11 mouse cellular contexts compared by ENCODE assay signal in genomic region chr10:14047661-14048060, GRCm38 (mm10).
DNase-seq lines count a peak whose midpoint lies in the region; ATAC-seq and TF ChIP-seq lines count a peak whose summit lies in the region.
"Had no signal": no experiment of that assay in that cellular context is flagged by ENCODE, and none has a peak within 500 bp of the region (broad histone marks: within the 10 kb centered on the region; RNA-seq: fewer than 3 reads in every experiment).

No protein-coding gene starts in this region.

- WGBS in midbrain, embryonic 10.5 days, result 61% methylated on average over 2 of the region's 2 CpGs
- 46% methylated on average over 2 of the region's 2 CpGs for WGBS in midbrain, embryonic 14.5 days
- 34% methylated on average over 2 of the region's 2 CpGs for WGBS in intestine, embryonic 14.5 days

- no peaks in the 10 kb centered on the region for H3K9me3 ChIP-seq in midbrain, embryonic 10.5 days (replicated peaks)
- no peaks in the 10 kb centered on the region for H3K9me3 ChIP-seq in midbrain, embryonic 14.5 days (ENCODE audit: control insufficient read depth, low read length)
- H3K9me3 ChIP-seq in intestine, embryonic 14.5 days (ENCODE audit: control insufficient read depth, low read length), result no peaks in the 10 kb centered on the region

- no peak for TF ChIP-seq POLR2A in myocyte (IDR thresholded peaks at IDR 0.05; ENCODE audit: insufficient read length, low read depth)

- peaks cover 47% of the 10 kb centered on the region for H3K79me2 ChIP-seq in myocyte (ENCODE audit: control insufficient read depth, insufficient read depth)

- TF ChIP-seq CTCF in gastrocnemius, adult 2 months (IDR thresholded peaks at IDR 0.05), result no peak

- no peaks in the 10 kb centered on the region for H3K27me3 ChIP-seq in midbrain, embryonic 10.5 days (ENCODE audit: low read depth, poor library complexity, severe bottlenecking)
- no peaks in the 10 kb centered on the region for H3K27me3 ChIP-seq in midbrain, embryonic 14.5 days (ENCODE audit: control insufficient read depth, insufficient read depth, low read length)
- no peaks in the 10 kb centered on the region for H3K27me3 ChIP-seq in intestine, embryonic 14.5 days (replicated peaks; ENCODE audit: control insufficient read depth, insufficient read depth, low read length)
- no peaks in the 10 kb centered on the region for H3K27me3 ChIP-seq in myocyte (ENCODE audit: control insufficient read depth, insufficient read depth, insufficient read length)

- intact Hi-C loops in gastrocnemius, adult 2 months (cut with DNase I), result no loop called here
- intact Hi-C loops in gastrocnemius, postnatal 36 days (cut with DNase I), result loop anchor here (5.0 kb wide), 1 partner anchor 80 kb away; the partner anchor contains the start of gene Hivep2

- H3K9ac ChIP-seq in midbrain, embryonic 14.5 days (replicated peaks; ENCODE audit: low read length), result no peak overlapping the region
- H3K9ac ChIP-seq in intestine, embryonic 14.5 days (ENCODE audit: low read length), result no peak overlapping the region

- H3K36me3 ChIP-seq in midbrain, embryonic 10.5 days, result no peaks in the 10 kb centered on the region
- H3K36me3 ChIP-seq in midbrain, embryonic 14.5 days (ENCODE audit: control insufficient read depth, insufficient read depth, low read length), result no peaks in the 10 kb centered on the region
- H3K36me3 ChIP-seq in intestine, embryonic 14.5 days (ENCODE audit: control insufficient read depth, insufficient read depth, low read length), result no peaks in the 10 kb centered on the region
- no peaks in the 10 kb centered on the region for H3K36me3 ChIP-seq in myocyte (ENCODE audit: control insufficient read depth, insufficient read depth)

- peak overlapping the region; percentile 82 for H3K27ac ChIP-seq in gastrocnemius, adult 2 months
- peak overlapping the region; percentile 34; the same call in 1 of the 2 replicates for H3K27ac ChIP-seq in midbrain, embryonic 10.5 days (replicated peaks)
- H3K27ac ChIP-seq in midbrain, embryonic 14.5 days (replicated peaks; ENCODE audit: low read depth, low read length), result no peak overlapping the region
- H3K27ac ChIP-seq in intestine, embryonic 14.5 days (ENCODE audit: low read depth), result no peak overlapping the region

- H3K4me1 ChIP-seq in midbrain, embryonic 10.5 days, result peaks cover 51% of the 10 kb centered on the region
- peaks cover 18% of the 10 kb centered on the region for H3K4me1 ChIP-seq in midbrain, embryonic 14.5 days (ENCODE audit: control insufficient read depth, insufficient read depth, low read length)
- H3K4me1 ChIP-seq in intestine, embryonic 14.5 days (replicated peaks; ENCODE audit: control insufficient read depth, insufficient read depth, low read length), result peaks cover 22% of the 10 kb centered on the region

- peak overlapping the region; percentile 56 for H3K4me3 ChIP-seq in gastrocnemius, adult 2 months
- no peak overlapping the region for H3K4me3 ChIP-seq in midbrain, embryonic 10.5 days
- no peak overlapping the region for H3K4me3 ChIP-seq in midbrain, embryonic 14.5 days (replicated peaks; ENCODE audit: low read depth, low read length)
- no peak overlapping the region for H3K4me3 ChIP-seq in intestine, embryonic 14.5 days (ENCODE audit: low read depth, low read length)
- peak overlapping the region; percentile 0 for H3K4me3 ChIP-seq in myocyte

- no peak overlapping the region for H3K4me2 ChIP-seq in midbrain, embryonic 14.5 days (ENCODE audit: low read length)
- H3K4me2 ChIP-seq in intestine, embryonic 14.5 days (ENCODE audit: low read length), result no peak overlapping the region
- peak overlapping the region; percentile 74 for H3K4me2 ChIP-seq in myocyte (ENCODE audit: low read depth)

- ATAC-seq in midbrain, embryonic 14.5 days (ENCODE audit: low FRiP score, low TSS enrichment), result no peak
- no peak for ATAC-seq in intestine, embryonic 14.5 days (replicated peaks; ENCODE audit: low FRiP score, low TSS enrichment, low read depth)
- ATAC-seq in monocyte, adult 5-6 weeks (replicated peaks; ENCODE audit: insufficient number of reproducible peaks, low FRiP score, low TSS enrichment, poor library complexity, severe bottlenecking), result no peak

- no peak overlapping the region for H3ac ChIP-seq in myocyte (ENCODE audit: control insufficient read depth, insufficient read length)

- DNase-seq in gastrocnemius, adult 2 months, result peak; percentile 33
- no peak for DNase-seq in gastrocnemius, postnatal 36 days
- DNase-seq in midbrain, embryonic 10.5 days (ENCODE audit: low spot score), result no peak
- DNase-seq in midbrain, embryonic 14.5 days, result no peak
- DNase-seq in intestine, embryonic 14.5 days (ENCODE audit: low spot score), result peak; percentile 49
- DNase-seq in c-Kit-positive CD71-positive TER-119-positive erythroid progenitor cells, embryonic 14.5 days (ENCODE audit: low spot score), result no peak
- DNase-seq: cerebellum, postnatal 36 days; lung, adult 2 months; right cerebral cortex, postnatal 14 days had no signal

TF ChIP-seq in myocyte, 11 proteins besides CTCF, POLR2A, EP300 and RAD21:
- no peak for TF ChIP-seq CEBPB (IDR thresholded peaks at IDR 0.05; ENCODE audit: insufficient read depth, poor library complexity, severe bottlenecking)
- no peak for TF ChIP-seq SRF (IDR thresholded peaks at IDR 0.05; ENCODE audit: control insufficient read depth, insufficient read length, low read depth)
- TF ChIP-seq MYOD1 (IDR thresholded peaks at IDR 0.05; ENCODE audit: control insufficient read depth in 1 of 3, insufficient read length in 2 of 3, low read depth in 2 of 3), result no peak
- TF ChIP-seq POLR2AphosphoS2 (IDR thresholded peaks at IDR 0.05; ENCODE audit: insufficient read length, low read depth), result no peak
- no peak for TF ChIP-seq E2F4 (IDR thresholded peaks at IDR 0.05; ENCODE audit: insufficient read depth)
- TF ChIP-seq USF1 (IDR thresholded peaks at IDR 0.05; ENCODE audit: low read depth), result no peak

Comparison
In these comparisons a context has a peak if more than half of its experiments do, and no peak if none do; other contexts are left out.
1. DNase-seq: peak in gastrocnemius, adult 2 months (single experiment) and intestine, embryonic 14.5 days (single experiment); none in gastrocnemius, postnatal 36 days (0 of 2), midbrain, embryonic 10.5 days (single experiment), midbrain, embryonic 14.5 days (single experiment) and c-Kit-positive CD71-positive TER-119-positive erythroid progenitor cells, embryonic 14.5 days (single experiment).
2. H3K27ac ChIP-seq: peak in gastrocnemius, adult 2 months (single experiment) and midbrain, embryonic 10.5 days (single experiment); none in midbrain, embryonic 14.5 days (single experiment) and intestine, embryonic 14.5 days (single experiment).
3. H3K4me3 ChIP-seq: peak in gastrocnemius, adult 2 months (single experiment) and myocyte (single experiment); none in midbrain, embryonic 10.5 days (single experiment), midbrain, embryonic 14.5 days (single experiment) and intestine, embryonic 14.5 days (single experiment).